Mouse (Mus musculus): ENCODE measurements around the gene Pcbp1. TPM values are rescaled to one million over a fixed set of nuclear protein-coding genes. Genes with fewer than 3 reads are reported as not detected.

The Pcbp1 gene
- polyA plus RNA-seq, 1 experiment: 306 TPM

- no peak overlapping the region for H3K4me3 ChIP-seq
- H3K4me2 ChIP-seq (ENCODE audit: low read depth): no peak overlapping the region
- no peaks in the 10 kb centered on the region for H3K79me2 ChIP-seq (ENCODE audit: control insufficient read depth, insufficient read depth)
- no peak overlapping the region for H3ac ChIP-seq (ENCODE audit: control insufficient read depth, insufficient read length)
- no peaks in the 10 kb centered on the region for H3K36me3 ChIP-seq (ENCODE audit: control insufficient read depth, insufficient read depth)
- no peak for TF ChIP-seq POLR2AphosphoS2 (IDR thresholded peaks at IDR 0.05; ENCODE audit: insufficient read length, low read depth)
- TF ChIP-seq CEBPB (IDR thresholded peaks at IDR 0.05; ENCODE audit: insufficient read depth, poor library complexity, severe bottlenecking): no peak
- TF ChIP-seq MYOD1 (IDR thresholded peaks at IDR 0.05; ENCODE audit: control insufficient read depth in 1 of 3, insufficient read length in 2 of 3, low read depth in 2 of 3): no peak
- TF ChIP-seq USF1 (IDR thresholded peaks at IDR 0.05; ENCODE audit: low read depth): no peak
- no peak for TF ChIP-seq TCF3 (IDR thresholded peaks at IDR 0.05; ENCODE audit: insufficient read length, low read depth)
- TF ChIP-seq SRF (IDR thresholded peaks at IDR 0.05; ENCODE audit: control insufficient read depth, insufficient read length, low read depth): no peak
- TF ChIP-seq E2F4 (IDR thresholded peaks at IDR 0.05; ENCODE audit: insufficient read depth): no peak
- no peak for TF ChIP-seq POLR2A (IDR thresholded peaks at IDR 0.05; ENCODE audit: insufficient read length, low read depth)
- no peak for TF ChIP-seq TCF12 (IDR thresholded peaks at IDR 0.05; ENCODE audit: insufficient read depth, poor library complexity, severe bottlenecking)
- no peak for TF ChIP-seq REST (IDR thresholded peaks at IDR 0.05; ENCODE audit: insufficient read depth, insufficient read length)
- no peaks in the 10 kb centered on the region for H3K27me3 ChIP-seq (ENCODE audit: control insufficient read depth, insufficient read depth, insufficient read length)
Measured at GRCm38 (mm10) chr6:86496585-86496984, 29.5 kb downstream of the Pcbp1 start.

GRCm38 (mm10) chr6:86496127-86496526 lies 30.0 kb downstream of the Pcbp1 start:
- Histone ChIP-seq H3K79me2 (ENCODE audit: control insufficient read depth, insufficient read depth) (no peaks in the 10 kb centered on the region), H3K27me3 (ENCODE audit: control insufficient read depth, insufficient read depth, insufficient read length) (no peaks in the 10 kb centered on the region), H3K36me3 (ENCODE audit: control insufficient read depth, insufficient read depth) (no peaks in the 10 kb centered on the region), H3K4me3 (no peak overlapping the region), H3ac (ENCODE audit: control insufficient read depth, insufficient read length) (no peak overlapping the region), H3K4me2 (ENCODE audit: low read depth) (no peak overlapping the region)
- TF ChIP-seq MAX (IDR thresholded peaks at IDR 0.05; ENCODE audit: low read depth) (no peak), REST (IDR thresholded peaks at IDR 0.05; ENCODE audit: insufficient read depth, insufficient read length) (no peak), SRF (IDR thresholded peaks at IDR 0.05; ENCODE audit: control insufficient read depth, insufficient read length, low read depth) (no peak), POLR2A (IDR thresholded peaks at IDR 0.05; ENCODE audit: insufficient read length, low read depth) (no peak), POLR2AphosphoS2 (IDR thresholded peaks at IDR 0.05; ENCODE audit: insufficient read length, low read depth) (no peak), USF1 (IDR thresholded peaks at IDR 0.05; ENCODE audit: low read depth) (no peak)

GRCm38 (mm10) chr6:86495661-86496060 lies 30.5 kb downstream of the Pcbp1 start:
- Histone ChIP-seq H3K36me3 (ENCODE audit: control insufficient read depth, insufficient read depth) (no peaks in the 10 kb centered on the region), H3K27me3 (ENCODE audit: control insufficient read depth, insufficient read depth, insufficient read length) (no peaks in the 10 kb centered on the region), H3K4me2 (ENCODE audit: low read depth) (no peak overlapping the region)

DNA sequence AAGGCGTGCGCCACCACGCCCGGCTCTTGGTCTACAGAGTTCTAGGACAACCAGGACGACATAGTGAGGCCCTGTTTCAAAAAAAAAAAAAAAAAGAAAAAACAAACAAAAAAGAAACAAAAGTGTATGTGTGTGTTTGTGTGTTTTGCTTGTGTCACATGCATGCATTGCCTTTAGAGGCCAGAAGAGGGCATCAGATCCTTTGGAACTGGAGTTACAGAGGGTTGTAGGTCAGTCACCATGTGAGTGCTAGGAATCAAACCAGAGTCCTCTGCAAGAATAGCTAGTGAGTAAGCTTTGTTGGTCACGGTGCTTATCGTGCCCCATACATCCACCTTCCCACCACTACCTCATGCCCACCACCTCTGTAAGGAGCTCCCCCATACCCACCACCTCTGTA lies 31.4 kb downstream of the Pcbp1 start:
- no peak overlapping the region for H3ac ChIP-seq (ENCODE audit: control insufficient read depth, insufficient read length)
- H3K27me3 ChIP-seq (ENCODE audit: control insufficient read depth, insufficient read depth, insufficient read length): no peaks in the 10 kb centered on the region
- no peak overlapping the region for H3K4me2 ChIP-seq (ENCODE audit: low read depth)
- TF ChIP-seq POLR2AphosphoS2 (IDR thresholded peaks at IDR 0.05; ENCODE audit: insufficient read length, low read depth) (no peak), USF1 (IDR thresholded peaks at IDR 0.05; ENCODE audit: low read depth) (no peak), E2F4 (IDR thresholded peaks at IDR 0.05; ENCODE audit: insufficient read depth) (no peak), POLR2A (IDR thresholded peaks at IDR 0.05; ENCODE audit: insufficient read length, low read depth) (no peak), REST (IDR thresholded peaks at IDR 0.05; ENCODE audit: insufficient read depth, insufficient read length) (no peak), MAX (IDR thresholded peaks at IDR 0.05; ENCODE audit: low read depth) (no peak), MYOG (IDR thresholded peaks at IDR 0.05; ENCODE audit: control insufficient read depth in 1 of 3, insufficient read depth in 1 of 3, insufficient read length in 2 of 3, low read depth in 2 of 3) (no peak), CEBPB (IDR thresholded peaks at IDR 0.05; ENCODE audit: insufficient read depth, poor library complexity, severe bottlenecking) (no peak), TCF3 (IDR thresholded peaks at IDR 0.05; ENCODE audit: insufficient read length, low read depth) (no peak)
- H3K36me3 ChIP-seq (ENCODE audit: control insufficient read depth, insufficient read depth): no peaks in the 10 kb centered on the region
- no peaks in the 10 kb centered on the region for H3K79me2 ChIP-seq (ENCODE audit: control insufficient read depth, insufficient read depth)
- no peak overlapping the region for H3K4me3 ChIP-seq

More at GRCm38 (mm10) chr6:86495661-86496060, 30.5 kb downstream of the Pcbp1 start:
- TF ChIP-seq SRF (IDR thresholded peaks at IDR 0.05; ENCODE audit: control insufficient read depth, insufficient read length, low read depth) (no peak), USF1 (IDR thresholded peaks at IDR 0.05; ENCODE audit: low read depth) (no peak), E2F4 (IDR thresholded peaks at IDR 0.05; ENCODE audit: insufficient read depth) (no peak), TCF12 (IDR thresholded peaks at IDR 0.05; ENCODE audit: insufficient read depth, poor library complexity, severe bottlenecking) (no peak), POLR2AphosphoS2 (IDR thresholded peaks at IDR 0.05; ENCODE audit: insufficient read length, low read depth) (no peak), MAX (IDR thresholded peaks at IDR 0.05; ENCODE audit: low read depth) (no peak), TCF3 (IDR thresholded peaks at IDR 0.05; ENCODE audit: insufficient read length, low read depth) (no peak), MYOG (IDR thresholded peaks at IDR 0.05; ENCODE audit: control insufficient read depth in 1 of 3, insufficient read depth in 1 of 3, insufficient read length in 2 of 3, low read depth in 2 of 3) (no peak), POLR2A (IDR thresholded peaks at IDR 0.05; ENCODE audit: insufficient read length, low read depth) (no peak), CEBPB (IDR thresholded peaks at IDR 0.05; ENCODE audit: insufficient read depth, poor library complexity, severe bottlenecking) (no peak), MYOD1 (IDR thresholded peaks at IDR 0.05; ENCODE audit: control insufficient read depth in 1 of 3, insufficient read length in 2 of 3, low read depth in 2 of 3) (no peak), REST (IDR thresholded peaks at IDR 0.05; ENCODE audit: insufficient read depth, insufficient read length) (no peak)
- H3K79me2 ChIP-seq (ENCODE audit: control insufficient read depth, insufficient read depth): no peaks in the 10 kb centered on the region
- no peak overlapping the region for H3ac ChIP-seq (ENCODE audit: control insufficient read depth, insufficient read length)
- no peak overlapping the region for H3K4me3 ChIP-seq

Measured in myocyte (in vitro differentiated cells).